Mouse (Mus musculus): ENCODE data around the gene Zfp62. TPM values are rescaled to one million over a fixed set of nuclear protein-coding genes. Genes with fewer than 3 reads are reported as not detected.

The Zfp62 gene
- polyA plus RNA-seq (2017; shearing (Covaris generic)), result 59.5 TPM

GRCm38 (mm10) chr11:49203129-49203768, at the start of gene Zfp62:
TSS of gene Zfp62 (plus strand) at chr11:49203292.

GRCm38 (mm10) chr11:49154077-49154476, 49.0 kb upstream of the Zfp62 start, which contains the start of gene Olfr1394:
TSS of gene Olfr1394 (plus strand) at chr11:49154377.

GRCm38 (mm10) chr11:49186955-49187488, 16.1 kb upstream of the Zfp62 start, which contains the start of gene Btnl9:
TSS of gene Btnl9 (minus strand) at chr11:49187159.

GRCm38 (mm10) chr11:49243727-49244594, 40.9 kb downstream of the Zfp62 start, which contains the start of gene Mgat1:
TSS of gene Mgat1 (plus strand) at chr11:49244191.

Other genes with a start within 250 kb of the Zfp62 start
- 1.0 TPM for gene Olfr56, start 224.4 kb upstream of the Zfp62 start, polyA plus RNA-seq (2017; shearing (Covaris generic))
- gene 9930111J21Rik1, start 223.9 kb upstream of the Zfp62 start, polyA plus RNA-seq (2017; shearing (Covaris generic)), result 215 TPM
- gene Gm12185, start 211.1 kb upstream of the Zfp62 start, polyA plus RNA-seq (2017; shearing (Covaris generic)), result 5.1 TPM
- 197 TPM for gene Tgtp1, start 209.1 kb upstream of the Zfp62 start, polyA plus RNA-seq (2017; shearing (Covaris generic))
- 116 TPM for gene 9930111J21Rik2, start 152.1 kb upstream of the Zfp62 start, polyA plus RNA-seq (2017; shearing (Covaris generic))
- gene Tgtp2, start 139.1 kb upstream of the Zfp62 start, polyA plus RNA-seq (2017; shearing (Covaris generic)), result 249 TPM
- 436 TPM for gene Ifi47, start 126.7 kb upstream of the Zfp62 start, polyA plus RNA-seq (2017; shearing (Covaris generic))
- gene Olfr1396, start 88.4 kb upstream of the Zfp62 start, polyA plus RNA-seq (2017; shearing (Covaris generic)), result not detected
- not detected for gene Olfr1395, start 61.0 kb upstream of the Zfp62 start, polyA plus RNA-seq (2017; shearing (Covaris generic))
- gene Olfr1394, start 48.9 kb upstream of the Zfp62 start, polyA plus RNA-seq (2017; shearing (Covaris generic)), result not detected
- not detected for gene Btnl9, start 16.1 kb upstream of the Zfp62 start, polyA plus RNA-seq (2017; shearing (Covaris generic))
- 95.9 TPM for gene Mgat1, start 40.9 kb downstream of the Zfp62 start, polyA plus RNA-seq (2017; shearing (Covaris generic))
- 0.08 TPM for gene Olfr1393, start 75.0 kb downstream of the Zfp62 start, polyA plus RNA-seq (2017; shearing (Covaris generic))
- gene Olfr1392, start 82.0 kb downstream of the Zfp62 start, polyA plus RNA-seq (2017; shearing (Covaris generic)), result not detected
- gene Olfr10, start 101.4 kb downstream of the Zfp62 start, polyA plus RNA-seq (2017; shearing (Covaris generic)), result not detected
- gene Olfr1391, start 119.5 kb downstream of the Zfp62 start, polyA plus RNA-seq (2017; shearing (Covaris generic)), result not detected
- not detected for gene Olfr1390, start 131.9 kb downstream of the Zfp62 start, polyA plus RNA-seq (2017; shearing (Covaris generic))
- gene Olfr1389, start 219.8 kb downstream of the Zfp62 start, polyA plus RNA-seq (2017; shearing (Covaris generic)), result not detected
- 0.06 TPM for gene Olfr1388, start 233.3 kb downstream of the Zfp62 start, polyA plus RNA-seq (2017; shearing (Covaris generic))